Mouse (Mus musculus) myocyte (in vitro differentiated cells): ENCODE data around the gene Tef. TPM values are rescaled to one million over a fixed set of nuclear protein-coding genes. Genes with fewer than 3 reads are reported as not detected.

Source experiments
- H3K27me3 ChIP-seq: one replicate; pipeline ENCODE4 v1.6.1; 2011; ENCODE audit not compliant: control insufficient read depth, insufficient read depth, insufficient read length
- H3K36me3 ChIP-seq: one replicate; pipeline ENCODE4 v1.6.1; 2011; ENCODE audit not compliant: control insufficient read depth, insufficient read depth
- H3K4me2 ChIP-seq: one replicate; pipeline ENCODE4 v1.6.1; 2011; ENCODE audit warnings: low read depth, control low read depth
- H3K4me3 ChIP-seq: one replicate; pipeline ENCODE4 v1.5.1; 2011; ENCODE audit warnings: mild to moderate bottlenecking, control low read depth, moderate library complexity
- H3K79me2 ChIP-seq: one replicate; pipeline ENCODE4 v1.6.1; 2011; ENCODE audit not compliant: control insufficient read depth, insufficient read depth
- H3ac ChIP-seq: one replicate; pipeline ENCODE4 v1.6.1; 2011; ENCODE audit not compliant: control insufficient read depth, insufficient read length
- CEBPB ChIP-seq: IDR thresholded peaks from 2 replicates; pipeline ENCODE4 v1.6.1; 2011; ENCODE audit warnings: mild to moderate bottlenecking, moderate library complexity; ENCODE audit not compliant: poor library complexity, insufficient read depth, severe bottlenecking
- E2F4 ChIP-seq: IDR thresholded peaks from one replicate; pipeline ENCODE4 v1.6.1; 2011; ENCODE audit warnings: mild to moderate bottlenecking, control low read depth, moderate library complexity; ENCODE audit not compliant: insufficient read depth
- MAX ChIP-seq: IDR thresholded peaks from one replicate; pipeline ENCODE4 v1.6.1; 2011; ENCODE audit warnings: low read depth, mild to moderate bottlenecking, control low read depth
- MYOD1 ChIP-seq, 3 experiments: IDR thresholded peaks; one replicate each; pipeline ENCODE4 v1.6.1; 2011; ENCODE audit warnings: control low read depth in 2 of 3, low read depth in 2 of 3, mild to moderate bottlenecking in 2 of 3, moderate library complexity in 1 of 3; ENCODE audit not compliant: insufficient read length in 2 of 3, control insufficient read depth in 1 of 3
- MYOG ChIP-seq, 3 experiments: IDR thresholded peaks; one replicate each; pipeline ENCODE4 v1.6.1; 2011; ENCODE audit warnings: control low read depth in 2 of 3, low read depth in 2 of 3, mild to moderate bottlenecking in 2 of 3; ENCODE audit not compliant: insufficient read length in 2 of 3, control insufficient read depth in 1 of 3, insufficient read depth in 1 of 3
- POLR2A ChIP-seq: IDR thresholded peaks from one replicate; pipeline ENCODE4 v1.6.1; 2011; ENCODE audit warnings: low read depth, mild to moderate bottlenecking, control low read depth, moderate library complexity; ENCODE audit not compliant: insufficient read length
- POLR2AphosphoS2 ChIP-seq: IDR thresholded peaks from one replicate; pipeline ENCODE4 v1.6.1; 2011; ENCODE audit warnings: low read depth, control low read depth; ENCODE audit not compliant: insufficient read length
- REST ChIP-seq: IDR thresholded peaks from one replicate; pipeline ENCODE4 v1.6.1; 2011; ENCODE audit warnings: mild to moderate bottlenecking, control low read depth, moderate library complexity; ENCODE audit not compliant: insufficient read depth, insufficient read length
- SRF ChIP-seq: IDR thresholded peaks from one replicate; pipeline ENCODE4 v1.6.1; 2011; ENCODE audit warnings: low read depth; ENCODE audit not compliant: control insufficient read depth, insufficient read length
- TCF12 ChIP-seq: IDR thresholded peaks from one replicate; pipeline ENCODE4 v1.6.1; 2011; ENCODE audit warnings: mild to moderate bottlenecking, control low read depth; ENCODE audit not compliant: poor library complexity, insufficient read depth, severe bottlenecking
- TCF3 ChIP-seq: IDR thresholded peaks from one replicate; pipeline ENCODE4 v1.6.1; 2011; ENCODE audit warnings: low read depth, control low read depth; ENCODE audit not compliant: insufficient read length
- USF1 ChIP-seq: IDR thresholded peaks from one replicate; pipeline ENCODE4 v1.6.1; 2011; ENCODE audit warnings: low read depth, mild to moderate bottlenecking, control low read depth, moderate library complexity
- polyA plus RNA-seq: library from polyadenylated mRNA; unstranded; fragments of >200 nt; fragmentation: generic; extraction: Trizol; gene quantifications from one replicate; pipeline ENCODE4 v1.2.1, GENCODE M21; 2012; ENCODE audit warnings: missing spikeins

Tef gene
- polyA plus RNA-seq, 1 experiment = 58.4 TPM

GRCm38 (mm10) chr15:81802941-81803351, 725 bp downstream of the Tef start:
- H3K27me3 ChIP-seq = no peaks in the 10 kb centered on the region
- H3K4me3 ChIP-seq = peak overlapping the region; percentile 6
- H3K36me3 ChIP-seq = no peaks in the 10 kb centered on the region
- H3K79me2 ChIP-seq = no peaks in the 10 kb centered on the region
- peak overlapping the region; percentile 98 for H3K4me2 ChIP-seq
- no peak for TF ChIP-seq E2F4
- TF ChIP-seq MYOG (IDR thresholded peaks at IDR 0.05; ENCODE audit: control insufficient read depth in 1 of 3, insufficient read depth in 1 of 3, insufficient read length in 2 of 3, low read depth in 2 of 3) = peak; percentile 25 to 69 (median 32)
- no peak for TF ChIP-seq TCF3
- TF ChIP-seq MYOD1 (IDR thresholded peaks at IDR 0.05; ENCODE audit: control insufficient read depth in 1 of 3, insufficient read length in 2 of 3, low read depth in 2 of 3) = peak in 2 of 3 experiments; percentile 68
- peak; percentile 56 for TF ChIP-seq USF1
- H3ac ChIP-seq = peak overlapping the region; percentile 28

- TF ChIP-seq E2F4 = no peak
- no peak for TF ChIP-seq CEBPB
- no peak for TF ChIP-seq REST
- TF ChIP-seq MYOD1 (IDR thresholded peaks at IDR 0.05; ENCODE audit: control insufficient read depth in 1 of 3, insufficient read length in 2 of 3, low read depth in 2 of 3) = no peak
- no peak for TF ChIP-seq USF1
- no peak for TF ChIP-seq TCF3
- TF ChIP-seq SRF = no peak
- no peak for TF ChIP-seq MYOG (IDR thresholded peaks at IDR 0.05; ENCODE audit: control insufficient read depth in 1 of 3, insufficient read depth in 1 of 3, insufficient read length in 2 of 3, low read depth in 2 of 3)
- no peak for TF ChIP-seq MAX
- no peaks in the 10 kb centered on the region for H3K79me2 ChIP-seq
- peak overlapping the region; percentile 28 for H3ac ChIP-seq
- H3K4me2 ChIP-seq = peak overlapping the region; percentile 98
- no peaks in the 10 kb centered on the region for H3K36me3 ChIP-seq
- peak overlapping the region; percentile 6 for H3K4me3 ChIP-seq
- H3K27me3 ChIP-seq = no peaks in the 10 kb centered on the region
These were observed 1.3 kb downstream of the Tef start for GRCm38 (mm10) chr15:81803425-81803951.

- Histone ChIP-seq H3K36me3 (no peaks in the 10 kb centered on the region), H3K27me3 (no peaks in the 10 kb centered on the region), H3K79me2 (no peaks in the 10 kb centered on the region), H3K4me2 (no peak overlapping the region), H3ac (no peak overlapping the region), H3K4me3 (no peak overlapping the region)
- TF ChIP-seq TCF3 (no peak), MAX (no peak), REST (no peak), CEBPB (no peak), USF1 (no peak), MYOD1 (IDR thresholded peaks at IDR 0.05; ENCODE audit: control insufficient read depth in 1 of 3, insufficient read length in 2 of 3, low read depth in 2 of 3) (no peak), POLR2A (no peak), SRF (no peak), E2F4 (no peak), MYOG (IDR thresholded peaks at IDR 0.05; ENCODE audit: control insufficient read depth in 1 of 3, insufficient read depth in 1 of 3, insufficient read length in 2 of 3, low read depth in 2 of 3) (no peak), POLR2AphosphoS2 (no peak), TCF12 (no peak)
These were observed 2.0 kb downstream of the Tef start for GRCm38 (mm10) chr15:81804172-81804571.

- Histone ChIP-seq H3K36me3 (no peaks in the 10 kb centered on the region), H3ac (no peak overlapping the region), H3K4me3 (no peak overlapping the region), H3K4me2 (no peak overlapping the region), H3K79me2 (no peaks in the 10 kb centered on the region), H3K27me3 (no peaks in the 10 kb centered on the region)
- TF ChIP-seq USF1 = peak; percentile 7
- TF ChIP-seq E2F4 = no peak
These were observed 2.7 kb downstream of the Tef start for GRCm38 (mm10) chr15:81804883-81805282.

- Histone ChIP-seq H3K79me2 (no peaks in the 10 kb centered on the region), H3K4me3 (no peak overlapping the region), H3K4me2 (no peak overlapping the region), H3ac (no peak overlapping the region), H3K36me3 (no peaks in the 10 kb centered on the region), H3K27me3 (no peaks in the 10 kb centered on the region)
- TF ChIP-seq TCF3 = no peak
- TF ChIP-seq TCF12 = no peak
- no peak for TF ChIP-seq USF1
- no peak for TF ChIP-seq MAX
- no peak for TF ChIP-seq POLR2AphosphoS2
- no peak for TF ChIP-seq MYOG (IDR thresholded peaks at IDR 0.05; ENCODE audit: control insufficient read depth in 1 of 3, insufficient read depth in 1 of 3, insufficient read length in 2 of 3, low read depth in 2 of 3)
- TF ChIP-seq POLR2A = no peak
- no peak for TF ChIP-seq E2F4
- no peak for TF ChIP-seq CEBPB
- no peak for TF ChIP-seq REST
- TF ChIP-seq SRF = no peak
- TF ChIP-seq MYOD1 (IDR thresholded peaks at IDR 0.05; ENCODE audit: control insufficient read depth in 1 of 3, insufficient read length in 2 of 3, low read depth in 2 of 3) = no peak
These were observed 3.4 kb downstream of the Tef start for GRCm38 (mm10) chr15:81805624-81806023.
